Mouse (Mus musculus) urinary bladder, adult 18-20 months (tissue): ENCODE data around the gene Nutf2-ps1.

ENCODE experiments used
- DNase-seq, 2 experiments: peaks; one replicate each; pipeline ENCODE4 v3.0.0; 2022; ENCODE audit warnings: low spot score in 2 of 2, mixed read lengths in 2 of 2

The Nutf2-ps1 gene

GRCm38 (mm10) chr19:53571056-53571455, 17.8 kb downstream of the Nutf2-ps1 start:
- no peak for DNase-seq

- no peak for DNase-seq
Measured at GRCm38 (mm10) chr19:53568553-53568952, 20.3 kb downstream of the Nutf2-ps1 start.

DNA sequence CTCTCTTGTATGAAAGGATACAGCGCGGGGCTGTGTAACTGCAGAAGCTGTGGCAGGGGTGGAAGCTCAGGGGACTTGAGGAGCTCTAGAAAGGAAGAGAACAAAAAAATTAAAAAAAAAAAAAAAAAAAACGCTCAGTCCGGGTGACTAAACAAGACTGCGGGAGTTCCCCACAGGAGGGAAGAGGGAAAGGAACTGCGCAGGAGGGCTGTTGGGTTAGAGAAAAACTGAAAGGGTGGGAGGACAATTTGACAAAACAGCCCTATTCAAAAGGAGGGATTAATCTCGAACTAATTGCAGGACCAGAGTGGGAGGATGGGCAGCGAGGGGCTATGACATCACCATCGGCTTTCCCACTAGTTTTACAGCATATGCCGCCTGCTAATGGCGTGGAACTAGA, 21.0 kb downstream of the Nutf2-ps1 start:
- no peak for DNase-seq

GRCm38 (mm10) chr19:53565565-53566277, 23.1 kb downstream of the Nutf2-ps1 start:
- DNase-seq = no peak

DNA sequence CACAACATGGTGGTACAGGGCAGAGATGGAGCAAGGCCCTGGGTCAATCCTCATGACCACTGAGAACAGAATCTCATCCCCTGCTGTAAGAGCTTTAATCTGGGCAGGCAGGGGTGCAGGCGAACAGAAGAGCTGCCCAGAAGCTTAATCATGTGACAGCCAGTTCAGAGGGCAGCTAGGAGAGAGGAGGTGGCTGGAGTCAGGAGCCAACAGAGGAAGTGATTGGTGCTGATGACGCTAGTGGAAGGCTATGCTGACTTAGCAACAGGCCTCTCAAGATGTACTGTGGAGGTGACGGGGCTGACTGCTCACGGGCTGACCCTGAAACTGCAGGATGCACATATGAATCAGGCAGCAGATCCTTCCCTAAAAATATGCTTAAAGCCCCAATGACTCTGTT, 24.7 kb downstream of the Nutf2-ps1 start:
- no peak for DNase-seq

GRCm38 (mm10) chr19:53560436-53560835, 28.4 kb downstream of the Nutf2-ps1 start:
- DNase-seq = no peak

- peak in 1 of 2 experiments; percentile 24 for DNase-seq
Measured at GRCm38 (mm10) chr19:53557267-53557936, 31.5 kb downstream of the Nutf2-ps1 start.

DNA sequence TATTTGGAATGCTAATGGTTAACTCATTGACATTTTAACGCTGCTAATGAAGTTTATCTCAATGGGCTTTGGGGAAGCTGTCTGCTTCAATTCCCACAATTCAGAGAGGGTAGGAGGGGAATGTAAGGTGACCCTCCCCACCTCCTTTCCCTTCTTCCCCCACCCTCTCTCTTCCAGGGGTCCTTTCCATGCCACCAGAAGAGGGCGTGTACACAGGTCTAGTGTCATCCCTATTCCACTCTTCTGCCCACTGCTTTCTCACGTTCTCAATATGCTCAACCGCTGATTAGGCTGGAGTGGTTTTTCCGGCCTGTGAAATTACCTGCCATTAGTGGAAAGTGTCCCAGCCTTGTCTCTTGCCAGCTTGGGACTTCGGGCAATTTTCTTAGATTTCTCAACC, 32.0 kb downstream of the Nutf2-ps1 start:
- DNase-seq = no peak

GRCm38 (mm10) chr19:53554981-53555616, 33.8 kb downstream of the Nutf2-ps1 start:
- DNase-seq = no peak

DNA sequence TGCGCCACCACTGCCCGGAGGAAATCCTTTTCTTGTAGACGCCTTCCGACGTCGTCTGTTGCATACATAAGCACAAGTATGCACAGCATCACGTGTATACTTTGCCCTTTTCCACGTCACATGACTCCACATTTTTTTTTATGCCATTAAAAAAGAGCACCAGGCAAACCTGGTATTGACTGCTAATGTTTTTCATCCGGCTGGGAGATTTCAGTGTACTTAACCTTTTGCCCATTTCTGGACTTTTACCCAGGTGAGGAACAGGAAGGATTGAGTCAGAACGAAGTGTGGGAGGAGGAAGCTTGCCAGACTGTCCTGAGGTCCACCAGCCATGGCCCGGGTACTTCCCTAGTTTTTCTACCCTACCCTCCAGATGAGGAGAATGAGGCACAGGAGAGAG, 34.5 kb downstream of the Nutf2-ps1 start:
- DNase-seq = no peak

- DNase-seq = no peak
Measured at GRCm38 (mm10) chr19:53552795-53553194, 36.1 kb downstream of the Nutf2-ps1 start.

DNA sequence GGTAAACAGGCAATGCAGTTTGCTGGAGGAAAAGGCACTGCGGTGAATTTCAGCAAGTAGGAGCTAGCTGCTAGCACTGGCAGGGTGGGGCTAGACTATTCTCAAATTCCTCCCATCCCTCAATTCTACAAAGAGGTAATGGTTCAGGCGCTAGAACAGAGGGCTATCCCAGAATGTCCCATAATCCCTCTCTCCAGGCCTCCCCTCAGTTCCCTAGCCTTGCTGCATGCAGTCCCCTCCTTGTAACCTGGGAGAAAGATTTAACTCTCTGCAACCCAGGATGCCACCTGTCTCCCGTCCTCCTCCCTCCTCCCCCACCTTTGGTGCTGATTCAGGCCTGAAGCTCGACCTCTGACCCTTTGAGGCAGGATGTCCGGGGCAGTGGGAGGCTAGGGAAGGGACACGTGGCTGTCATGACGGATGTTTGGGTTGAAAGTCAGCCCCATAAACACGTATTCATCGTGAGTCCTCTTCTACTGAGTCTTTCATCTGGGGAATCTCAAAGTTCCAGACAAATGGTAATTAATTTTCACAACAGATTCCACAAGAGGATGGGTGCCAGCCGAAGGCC, 36.6 kb downstream of the Nutf2-ps1 start:
- DNase-seq = no peak

- DNase-seq = no peak
Measured at GRCm38 (mm10) chr19:53550972-53551371, 37.9 kb downstream of the Nutf2-ps1 start.

DNA sequence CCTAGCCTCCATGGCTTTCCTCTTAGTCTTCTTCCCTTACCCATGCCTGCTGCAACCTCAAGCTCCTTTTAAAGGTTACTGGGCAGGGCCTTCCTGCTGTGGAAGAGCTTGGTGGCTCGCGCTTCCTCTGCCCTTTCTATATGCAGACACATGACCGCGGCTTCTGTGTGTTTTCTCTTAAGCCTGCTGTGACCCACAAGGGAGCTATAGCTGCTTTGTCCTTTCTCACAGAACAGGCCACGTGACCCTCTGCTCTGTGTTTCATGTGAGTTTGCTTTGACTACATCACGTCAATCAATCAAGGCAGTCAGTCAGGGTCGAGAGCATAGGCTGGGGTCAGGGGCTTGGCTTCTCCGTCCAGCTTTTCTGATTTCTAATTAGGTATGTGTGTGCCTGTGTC, 41.3 kb downstream of the Nutf2-ps1 start:
- no peak for DNase-seq

DNA sequence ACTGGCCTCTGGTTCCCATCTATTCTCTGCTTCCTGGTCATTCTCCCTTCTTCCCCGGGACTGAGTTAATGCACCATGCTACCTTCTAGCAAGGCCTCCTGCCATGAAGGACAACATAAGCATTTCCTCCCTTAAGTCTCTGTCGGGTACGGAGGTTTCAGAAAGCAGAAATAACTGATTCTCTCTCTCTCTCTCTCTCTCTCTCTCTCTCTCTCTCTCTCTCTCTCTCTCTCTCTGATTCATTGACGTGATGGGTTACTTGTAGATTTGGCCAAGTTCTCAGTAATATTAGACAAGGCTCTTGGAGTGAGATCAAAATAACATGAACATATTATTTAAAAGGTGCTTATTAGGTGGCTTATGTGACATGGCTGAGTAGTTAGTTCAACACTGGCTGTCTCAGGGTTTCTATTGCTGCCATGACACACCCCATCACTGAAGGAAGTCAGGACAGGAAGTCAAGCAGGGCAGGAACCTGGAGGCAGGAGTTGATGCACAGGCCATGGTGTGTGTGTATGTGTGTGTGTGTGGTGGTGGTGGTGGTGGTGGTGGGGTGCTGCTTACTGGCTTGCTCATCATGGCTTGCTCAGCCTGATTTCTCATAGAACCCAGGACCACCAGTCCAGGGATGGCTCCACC, 43.8 kb downstream of the Nutf2-ps1 start:
- DNase-seq = no peak

GRCm38 (mm10) chr19:53543602-53544001, 45.3 kb downstream of the Nutf2-ps1 start:
- DNase-seq = no peak

DNA sequence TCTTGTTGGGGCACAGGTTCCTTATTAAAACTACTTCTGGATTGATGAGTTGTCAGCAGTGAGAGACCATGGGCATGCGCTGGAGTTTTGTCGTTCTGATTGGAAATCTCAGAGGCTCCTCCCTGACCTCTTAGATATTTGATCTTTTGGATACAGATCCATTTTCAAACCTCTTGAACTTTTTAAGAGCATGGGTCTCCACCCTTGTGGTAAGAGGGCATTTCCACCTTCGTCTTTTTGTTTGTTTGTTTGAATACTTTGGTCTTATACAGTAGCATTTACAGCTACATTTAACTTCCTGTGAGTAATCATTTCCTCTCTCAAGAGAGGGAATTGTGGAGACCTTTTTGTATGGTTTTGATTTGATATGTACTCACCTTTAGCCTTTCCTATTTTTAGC, 49.6 kb downstream of the Nutf2-ps1 start:
- DNase-seq = no peak

GRCm38 (mm10) chr19:53538796-53539195, 50.1 kb downstream of the Nutf2-ps1 start:
- DNase-seq = no peak
